Mouse (Mus musculus) cerebral cortex, adult 2 months (tissue): ENCODE data around the gene Slc26a11.

Experiments
- WGBS: fragments of 180-500 bp; shearing (Covaris S2); methylation state at CpG from one replicate; pipeline ENCODE4 v1.1.7; 2018; 5-methylcytosine and 5-hydroxymethylcytosine counted together

Slc26a11 gene

GRCm38 (mm10) chr11:119355443-119356385 lies at the start of gene Slc26a11, which contains the start of gene Sgsh:
Gene Slc26a11 (plus strand): TSS chr11:119355557.
Gene Sgsh (minus strand): TSS chr11:119355536.
- 1% methylated on average over 40 of the region's 40 CpGs for WGBS

DNA sequence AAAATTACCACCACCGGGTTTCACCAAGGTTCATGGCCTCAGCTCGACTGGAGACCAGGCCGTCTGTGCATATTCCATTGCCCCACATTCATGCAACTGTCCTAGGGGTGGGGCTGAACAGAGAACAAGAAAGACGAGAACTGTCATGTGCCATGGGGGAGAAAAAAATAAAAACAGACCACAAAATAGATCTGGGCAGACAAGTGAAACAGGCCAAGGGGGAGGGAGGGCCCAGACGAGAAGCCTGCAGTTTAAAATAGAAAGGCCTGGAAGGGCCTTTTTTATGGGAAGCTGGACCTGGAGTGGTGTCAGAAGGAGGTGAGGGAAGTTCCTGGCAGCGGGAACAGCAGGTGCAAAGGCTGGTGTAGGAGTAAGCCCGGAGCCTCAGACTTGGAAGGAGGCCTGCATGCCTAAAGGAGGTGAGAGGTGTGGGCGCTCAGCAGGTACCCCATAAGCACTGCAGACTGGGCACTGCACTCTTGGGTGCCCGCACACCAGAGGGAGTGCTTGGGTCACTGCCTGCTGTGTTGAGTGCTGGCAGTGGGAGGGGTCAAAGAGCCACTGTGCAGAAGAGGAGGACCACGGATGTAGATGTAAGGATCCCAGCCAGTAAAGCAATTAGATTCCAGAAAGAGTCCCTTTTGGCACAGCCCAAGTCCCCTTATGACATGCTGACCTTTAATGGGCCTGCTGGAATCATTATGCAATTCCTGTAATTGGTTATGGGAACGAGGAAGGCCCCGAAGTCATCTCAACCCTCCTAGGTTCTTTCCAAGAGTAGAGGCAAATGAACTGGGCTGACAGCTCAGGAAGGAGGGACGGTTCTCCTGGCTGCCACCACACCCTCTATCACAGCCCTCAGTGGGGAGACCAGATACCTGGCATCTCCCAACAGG lies 48.3 kb upstream of the Slc26a11 start:
- 60% methylated on average over 13 of the region's 13 CpGs for WGBS

DNA sequence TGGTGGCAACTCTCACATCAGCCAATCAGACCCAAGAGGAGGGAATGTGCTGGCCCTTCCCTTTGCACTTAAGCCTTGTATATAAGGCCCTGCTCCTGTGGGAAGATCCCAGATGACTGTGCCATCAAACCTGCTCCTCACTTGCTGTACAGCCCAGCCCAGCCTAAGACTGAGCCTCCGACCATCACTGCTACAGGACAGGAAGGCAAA lies 47.8 kb upstream of the Slc26a11 start, which contains the start of gene Card14:
Card14 (plus strand) TSS at position 111 of the 210 bp plus-strand sequence.
- WGBS = 70% methylated on average over 1 of the region's 1 CpGs

DNA sequence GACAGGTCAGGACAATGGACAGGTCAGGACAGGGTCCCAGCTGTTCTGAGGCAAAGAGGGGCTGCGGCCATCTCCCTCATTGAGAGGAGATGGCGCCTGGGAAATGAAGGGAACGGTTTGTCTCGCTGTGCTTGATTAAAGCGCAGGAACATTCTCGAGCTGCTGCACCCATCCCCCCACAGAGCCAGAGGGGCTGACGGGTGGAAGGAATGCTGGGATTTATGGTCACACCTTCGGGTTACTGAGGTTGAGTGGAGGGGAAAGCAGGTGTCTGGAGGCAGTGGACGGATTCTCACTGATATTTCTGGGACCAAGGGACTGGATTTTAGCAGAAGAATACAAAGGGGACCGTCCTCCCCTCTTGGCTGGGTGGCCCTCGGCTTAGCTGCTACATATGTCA lies 47.4 kb upstream of the Slc26a11 start:
- WGBS = 42% methylated on average over 11 of the region's 11 CpGs

DNA sequence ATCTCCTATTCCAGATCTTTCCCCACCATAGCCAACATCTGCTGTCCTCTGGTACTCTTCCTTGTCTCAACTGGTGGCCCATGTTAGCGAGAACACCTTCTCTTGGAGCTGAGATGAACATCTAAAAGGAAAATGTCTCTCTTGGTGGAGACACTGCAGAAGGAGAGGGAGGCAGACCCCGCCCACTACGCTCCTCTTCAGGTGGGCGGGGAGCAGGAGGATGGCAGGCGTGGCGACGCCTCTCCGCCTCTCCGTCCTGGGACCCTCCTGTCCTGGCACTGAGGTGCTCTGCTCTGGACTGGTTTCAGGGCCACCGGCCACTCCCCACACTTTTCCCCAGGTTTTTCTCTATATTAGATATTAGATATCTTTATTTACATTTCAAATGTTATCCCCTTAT lies 44.7 kb upstream of the Slc26a11 start:
- 21% methylated on average over 10 of the region's 10 CpGs for WGBS

DNA sequence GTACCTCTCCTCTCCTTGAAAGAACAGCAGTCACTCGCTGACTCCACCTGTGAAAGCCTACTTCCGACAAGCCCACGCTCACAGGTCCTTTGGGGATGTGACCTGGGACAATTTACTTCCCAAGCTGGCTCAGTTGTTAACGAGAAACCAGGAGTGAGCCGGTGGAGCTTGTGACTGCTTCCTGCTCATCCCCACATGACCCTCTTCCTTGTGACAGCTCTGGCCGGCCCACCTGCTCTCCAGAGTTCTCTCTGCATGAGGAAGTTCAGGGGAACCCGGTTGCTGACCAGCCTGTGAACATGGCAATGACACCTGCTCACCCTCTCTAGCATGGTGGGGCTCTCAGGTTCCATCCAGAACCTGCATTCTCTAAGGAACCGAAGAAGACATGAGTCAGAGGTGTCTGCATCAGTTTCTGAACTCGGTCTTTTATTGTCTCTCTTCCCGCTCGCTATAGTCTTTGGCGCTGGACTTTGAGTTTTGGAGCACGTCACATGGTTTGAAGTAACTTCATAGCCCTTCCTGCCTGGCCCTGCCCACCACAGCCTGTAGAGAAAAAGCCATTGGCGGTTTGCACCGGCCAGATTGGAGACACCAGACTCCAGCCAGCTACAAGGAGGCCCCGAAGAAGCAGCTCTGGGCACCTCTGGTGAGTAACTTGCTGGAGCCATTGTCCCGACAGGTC lies 41.0 kb upstream of the Slc26a11 start:
- 81% methylated on average over 17 of the region's 17 CpGs for WGBS

DNA sequence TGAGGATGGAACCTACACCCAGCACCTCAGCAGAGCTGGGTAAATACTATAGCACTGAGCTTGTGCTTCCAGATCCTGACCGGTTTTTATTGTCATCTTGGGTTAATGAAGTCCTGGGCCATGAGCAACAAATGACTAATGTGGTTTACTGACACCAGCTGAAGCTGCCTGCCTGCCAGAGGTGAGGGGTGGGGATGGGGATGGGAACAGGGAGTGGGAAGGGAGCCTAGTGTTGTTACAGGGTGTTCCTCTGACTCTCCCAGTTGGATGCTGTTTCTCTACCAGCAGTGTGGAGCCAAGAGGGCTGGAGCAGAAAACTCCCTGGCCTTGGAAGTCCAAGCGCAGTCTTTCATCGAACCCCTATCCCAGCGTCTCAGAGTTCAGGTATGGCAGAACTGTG lies 38.6 kb upstream of the Slc26a11 start:
- WGBS = 74% methylated on average over 4 of the region's 4 CpGs

DNA sequence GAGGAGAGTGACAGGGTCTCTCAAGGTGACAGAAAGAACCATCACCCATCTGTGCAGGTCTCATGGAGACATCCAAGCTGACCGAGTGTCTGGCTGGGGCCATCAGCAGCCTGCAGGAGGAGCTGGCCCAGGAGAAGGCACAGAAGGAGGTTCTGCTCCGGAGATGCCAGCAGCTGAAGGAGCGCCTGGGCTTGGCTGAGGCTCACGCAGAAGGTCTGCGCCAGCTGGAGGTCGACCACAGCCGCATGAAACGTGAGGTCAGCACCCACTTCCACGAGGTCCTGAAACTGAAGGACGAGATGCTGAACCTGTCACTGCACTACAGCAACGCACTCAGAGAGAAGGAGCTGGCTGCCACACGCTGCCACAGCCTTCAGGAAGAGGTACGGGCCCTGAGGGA lies 32.8 kb upstream of the Slc26a11 start:
- WGBS = 72% methylated on average over 13 of the region's 13 CpGs

DNA sequence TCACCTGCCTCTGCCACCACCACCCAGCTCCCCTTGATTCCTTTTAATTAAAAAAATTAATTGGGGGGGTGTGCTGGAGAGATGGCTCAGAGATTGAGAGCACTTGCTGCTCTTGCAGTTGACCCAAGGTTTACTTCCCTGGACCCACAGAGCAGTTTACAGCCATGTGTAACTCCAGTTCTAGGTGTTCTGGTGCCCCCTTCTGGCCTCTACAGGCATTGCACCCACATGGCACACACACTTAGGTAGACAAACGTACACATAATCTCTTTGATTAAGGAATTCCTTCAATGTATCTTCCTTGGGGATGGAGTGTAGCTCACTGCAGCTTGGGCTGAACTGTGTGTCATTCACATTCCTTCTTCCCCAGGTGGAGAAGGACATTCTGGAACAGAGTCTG lies 30.3 kb upstream of the Slc26a11 start:
- 89% methylated on average over 1 of the region's 1 CpGs for WGBS

DNA sequence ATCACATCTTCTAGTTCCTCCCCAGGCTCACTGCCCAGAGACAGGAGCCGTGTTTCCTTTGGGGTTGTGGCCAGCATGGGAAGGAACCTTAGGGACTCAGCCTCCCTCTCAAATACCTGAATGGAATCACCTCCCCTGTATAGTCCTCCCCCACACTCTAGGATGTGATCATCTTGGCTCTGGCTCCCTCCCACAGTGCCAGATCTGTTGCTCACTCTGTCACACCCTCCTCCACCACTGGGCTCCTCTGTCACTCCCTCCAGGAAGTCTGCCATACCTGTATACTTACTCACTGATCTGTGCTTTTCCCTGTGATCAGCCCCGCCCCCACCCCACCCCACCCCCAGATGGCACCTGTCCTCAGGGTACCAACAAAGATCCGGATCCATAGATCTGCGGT lies 24.8 kb upstream of the Slc26a11 start:
- 55% methylated on average over 4 of the region's 4 CpGs for WGBS

DNA sequence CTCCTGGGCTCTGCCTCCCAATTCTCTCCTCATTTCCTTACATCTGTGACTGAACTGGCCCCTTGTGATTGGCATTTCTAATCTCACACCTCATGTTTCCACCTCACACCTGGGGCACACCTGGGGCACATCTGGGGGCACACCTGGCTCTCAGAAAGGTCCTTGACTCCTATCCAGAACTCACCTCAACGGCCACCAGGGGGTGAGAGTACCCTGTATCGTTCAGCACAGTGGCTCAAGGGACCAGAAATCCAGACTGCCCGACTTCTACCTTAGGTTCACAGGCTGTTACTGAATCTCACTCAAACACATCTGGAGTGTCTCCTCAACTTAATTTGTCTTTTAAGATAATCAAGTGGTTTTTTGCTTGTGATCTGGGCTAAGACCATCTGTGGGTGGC lies 23.4 kb upstream of the Slc26a11 start:
- WGBS = 49% methylated on average over 3 of the region's 3 CpGs

GRCm38 (mm10) chr11:119338271-119339059 lies 16.9 kb upstream of the Slc26a11 start:
- 71% methylated on average over 10 of the region's 10 CpGs for WGBS

DNA sequence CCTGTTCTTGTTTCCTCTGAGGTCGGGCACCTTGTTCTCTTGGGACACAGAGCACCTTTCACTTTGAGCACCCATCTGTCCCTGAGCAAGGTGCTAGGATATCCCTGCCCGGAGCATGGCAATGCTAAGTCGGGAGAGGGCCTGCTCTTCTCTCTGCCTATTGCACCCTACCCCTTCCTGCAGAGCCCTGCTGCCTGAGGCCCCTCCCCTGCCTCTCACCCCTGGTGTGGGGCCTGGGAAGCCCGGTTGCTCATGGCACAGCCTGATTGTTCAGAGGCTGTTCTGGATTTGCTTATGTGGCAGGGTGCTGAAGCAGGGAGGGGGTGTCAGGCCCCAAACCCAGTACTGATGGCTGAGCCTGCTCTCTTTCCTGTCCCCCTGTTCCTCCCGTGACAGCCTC lies 16.2 kb upstream of the Slc26a11 start:
- WGBS = 60% methylated on average over 5 of the region's 5 CpGs

DNA sequence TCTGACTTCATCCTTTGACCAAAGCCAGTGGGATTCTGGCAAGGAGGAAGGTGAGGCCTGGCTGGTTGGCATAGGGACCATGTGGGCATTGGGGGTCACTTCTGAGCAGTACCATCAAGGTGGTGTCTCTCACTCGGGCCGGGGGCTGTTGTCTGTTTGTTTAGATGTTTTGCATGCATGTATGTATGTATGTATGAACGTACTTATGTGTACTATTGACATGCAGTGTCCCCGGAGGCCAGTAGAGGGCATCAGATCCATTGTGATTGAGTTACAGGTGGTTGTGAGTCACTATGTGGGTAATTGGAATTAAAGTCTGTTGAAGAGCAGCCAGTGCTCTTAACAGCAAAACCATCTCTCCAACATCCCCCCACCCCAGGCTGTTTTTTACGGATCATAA lies 15.7 kb upstream of the Slc26a11 start:
- WGBS = 7% methylated on average over 5 of the region's 5 CpGs

GRCm38 (mm10) chr11:119344178-119344577 lies 11.2 kb upstream of the Slc26a11 start:
- 90% methylated on average over 8 of the region's 8 CpGs for whole genome bisulfite sequencing

DNA sequence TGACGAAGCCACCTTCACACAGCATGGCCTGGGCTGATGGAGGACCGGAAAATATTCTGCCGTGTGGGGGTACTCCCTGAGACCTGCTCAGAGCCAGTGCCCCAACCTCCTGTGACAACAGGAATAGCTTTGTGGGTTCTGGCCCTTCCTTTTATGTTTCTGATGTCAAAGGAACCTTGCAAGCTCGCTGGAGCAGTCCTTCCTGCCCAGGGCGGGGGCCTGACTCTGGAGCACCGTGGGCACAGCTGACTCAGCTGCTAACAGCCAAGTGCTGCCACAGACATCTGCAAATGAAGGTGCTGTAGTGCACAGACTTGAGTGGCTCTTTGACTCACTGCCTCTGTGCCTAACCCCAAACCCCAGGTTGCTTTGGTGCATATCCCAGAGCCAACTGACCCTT lies 10.5 kb upstream of the Slc26a11 start:
- WGBS = 80% methylated on average over 6 of the region's 6 CpGs

- WGBS = 81% methylated on average over 4 of the region's 4 CpGs
Measured at GRCm38 (mm10) chr11:119347125-119347524, 8.2 kb upstream of the Slc26a11 start.

DNA sequence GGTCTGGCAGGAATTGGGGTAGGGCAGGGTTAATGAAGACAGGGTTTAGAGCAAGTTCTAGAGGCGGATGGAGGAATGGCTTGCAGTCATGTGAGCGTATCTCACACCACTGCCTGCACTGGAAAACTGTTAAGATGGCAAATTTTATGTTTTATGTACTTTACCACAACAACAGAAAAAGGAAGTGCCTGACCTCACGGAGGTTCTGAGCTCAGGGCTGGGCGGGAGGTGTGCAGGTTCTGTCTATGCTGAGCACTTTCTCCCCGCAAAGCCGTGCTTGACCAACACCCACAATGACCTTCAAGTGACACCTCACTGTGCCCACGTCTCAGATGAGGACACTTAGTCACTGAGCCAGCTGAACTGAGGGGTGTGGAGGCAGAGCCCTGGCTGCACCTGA lies 3.2 kb upstream of the Slc26a11 start:
- WGBS = 88% methylated on average over 7 of the region's 7 CpGs

DNA sequence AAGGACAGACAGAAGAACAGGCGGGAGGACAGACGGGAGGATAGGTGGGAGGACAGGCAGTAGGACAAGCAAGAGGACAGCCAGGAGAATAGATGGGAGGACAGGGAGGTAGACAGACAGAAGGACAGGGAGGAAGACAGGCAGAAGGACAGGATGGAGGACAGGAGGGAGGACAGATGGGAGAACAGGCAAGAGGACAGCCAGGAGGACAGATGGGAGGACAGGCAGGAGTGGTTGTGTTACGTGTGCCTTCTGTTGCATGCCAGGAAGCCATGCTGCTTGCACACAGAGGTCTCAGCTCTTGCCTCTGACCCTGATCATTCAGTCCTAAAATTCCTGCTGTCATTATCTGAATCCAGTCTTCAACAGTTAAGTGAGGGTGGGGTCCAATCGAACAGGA lies 1.4 kb upstream of the Slc26a11 start:
- 91% methylated on average over 4 of the region's 4 CpGs for WGBS

- WGBS = 8% methylated on average over 23 of the region's 23 CpGs
Measured at GRCm38 (mm10) chr11:119354798-119355442, 437 bp upstream of the Slc26a11 start.

GRCm38 (mm10) chr11:119359089-119359488 lies 3.7 kb downstream of the Slc26a11 start:
- 93% methylated on average over 10 of the region's 10 CpGs for WGBS
